Mouse (Mus musculus): Measurements from ENCODE around the gene Wdr76.
"Not testable (repeated sequence)": the region's sequence is repeated elsewhere in the genome, so short reads cannot be mapped to it uniquely, and the experiment has no call there.

The Wdr76 gene

DNA sequence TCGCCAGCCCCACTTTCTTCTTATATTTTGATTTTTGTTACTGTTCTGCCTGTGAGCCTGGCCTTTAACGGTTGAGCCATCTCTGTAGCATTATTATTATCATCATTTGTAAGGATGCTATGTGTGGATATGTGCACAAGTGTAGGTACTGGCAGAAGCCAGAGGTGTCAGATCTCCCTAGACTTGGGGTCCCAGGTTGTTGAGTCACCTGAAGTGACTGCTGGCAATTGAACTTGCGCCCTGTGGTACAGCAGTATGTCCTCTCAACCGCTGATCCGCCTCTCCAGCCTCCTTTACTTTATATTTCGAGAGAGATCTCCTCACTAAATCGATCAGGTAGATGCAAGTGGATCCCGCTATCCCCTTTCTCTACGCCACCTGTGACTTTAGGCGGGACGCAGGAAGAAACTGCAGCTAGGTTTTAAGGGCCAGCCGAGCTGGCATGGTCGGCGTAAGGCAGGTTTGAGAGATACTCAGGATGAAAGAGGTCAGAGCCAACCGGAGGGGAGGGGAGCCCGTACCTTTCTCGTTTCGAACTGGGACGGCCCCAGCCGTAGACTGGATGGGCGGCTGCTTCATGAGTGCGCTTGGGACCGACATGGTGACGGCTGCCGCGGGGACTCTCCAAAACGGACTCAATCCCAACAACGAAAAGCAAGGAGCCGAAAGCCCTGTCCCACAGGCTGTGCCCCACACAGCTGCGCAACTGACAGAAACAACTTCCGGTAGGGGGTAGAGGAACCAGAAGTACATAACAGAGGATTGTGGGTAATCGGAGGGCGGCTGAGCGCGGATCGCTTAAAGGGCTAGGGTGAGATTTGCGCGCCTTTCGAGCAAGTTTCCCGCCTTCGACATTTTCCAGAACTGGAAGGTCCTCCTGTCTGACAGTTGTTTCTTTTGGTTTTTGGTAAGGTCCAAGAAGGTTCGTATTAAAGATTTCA is at the start of gene Wdr76, which contains the start of gene Mfap1a:
Wdr76 (plus strand) TSS at position 782 of the 941 bp plus-strand sequence.
Mfap1a (minus strand) TSS at position 724 of the 941 bp plus-strand sequence.
- peak; percentile 86 to 87 for DNase-seq (ENCODE audit: low spot score in 2 of 2)

DNA sequence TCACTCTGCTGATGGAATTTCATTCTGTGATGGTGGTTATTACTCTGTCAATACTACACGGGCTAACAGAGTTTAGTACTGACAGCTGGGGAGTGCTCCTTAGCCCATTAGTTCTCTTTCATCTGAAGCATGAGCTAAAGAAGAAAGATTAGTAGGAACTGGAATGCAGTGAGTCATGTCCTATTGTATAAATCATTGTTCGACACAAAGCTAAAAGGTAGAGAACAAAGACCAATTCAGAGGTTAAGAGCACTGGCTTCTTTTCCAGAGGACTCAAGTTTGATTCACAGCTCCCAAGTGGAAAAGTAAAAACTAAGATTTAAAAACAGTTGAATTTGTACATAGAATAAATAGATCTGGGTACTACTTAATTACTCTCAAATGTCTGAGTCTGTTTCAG is 46.5 kb upstream of the Wdr76 start:
- DNase-seq (ENCODE audit: low spot score in 2 of 2), result no peak

DNA sequence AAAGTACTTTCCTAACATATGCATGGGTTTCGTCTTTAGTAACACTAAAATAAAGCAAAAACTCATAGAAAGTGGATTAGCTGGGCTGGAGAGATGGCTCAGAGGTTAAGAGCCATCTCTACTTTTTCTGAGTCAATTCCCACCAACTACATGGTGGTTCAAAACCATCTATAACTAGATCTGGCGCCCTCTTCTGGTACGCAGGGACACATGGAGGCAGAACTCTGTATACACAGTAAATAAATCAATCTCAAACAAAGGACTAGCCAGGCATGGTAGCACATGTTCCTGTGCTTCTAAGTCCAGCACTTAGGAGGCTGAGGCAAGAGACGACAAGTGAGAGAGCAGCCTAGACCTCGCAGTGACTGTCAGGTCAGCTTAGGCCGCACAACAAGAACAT is 37.5 kb upstream of the Wdr76 start:
- DNase-seq (ENCODE audit: low spot score in 2 of 2), result not testable (repeated sequence)

DNA sequence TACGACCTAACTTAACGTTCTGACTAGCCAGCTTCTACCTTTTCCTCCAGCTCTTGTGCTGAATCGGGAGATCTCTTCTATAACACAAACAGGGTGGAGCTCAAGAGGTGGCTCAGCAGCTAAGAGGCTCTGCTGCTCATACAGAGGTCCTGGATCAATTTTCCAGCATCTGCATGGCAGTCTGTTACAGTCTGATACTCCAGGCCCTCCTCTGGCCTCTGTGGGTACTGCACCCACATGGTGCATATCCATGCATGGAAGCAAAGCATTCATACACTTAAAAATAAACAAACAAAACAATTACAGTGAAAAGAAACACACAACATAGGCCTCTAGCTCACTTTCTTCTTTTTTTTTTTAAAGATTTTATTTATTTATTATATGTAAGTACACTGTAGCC is 33.7 kb upstream of the Wdr76 start:
- DNase-seq (ENCODE audit: low spot score in 2 of 2), result not testable (repeated sequence)

DNA sequence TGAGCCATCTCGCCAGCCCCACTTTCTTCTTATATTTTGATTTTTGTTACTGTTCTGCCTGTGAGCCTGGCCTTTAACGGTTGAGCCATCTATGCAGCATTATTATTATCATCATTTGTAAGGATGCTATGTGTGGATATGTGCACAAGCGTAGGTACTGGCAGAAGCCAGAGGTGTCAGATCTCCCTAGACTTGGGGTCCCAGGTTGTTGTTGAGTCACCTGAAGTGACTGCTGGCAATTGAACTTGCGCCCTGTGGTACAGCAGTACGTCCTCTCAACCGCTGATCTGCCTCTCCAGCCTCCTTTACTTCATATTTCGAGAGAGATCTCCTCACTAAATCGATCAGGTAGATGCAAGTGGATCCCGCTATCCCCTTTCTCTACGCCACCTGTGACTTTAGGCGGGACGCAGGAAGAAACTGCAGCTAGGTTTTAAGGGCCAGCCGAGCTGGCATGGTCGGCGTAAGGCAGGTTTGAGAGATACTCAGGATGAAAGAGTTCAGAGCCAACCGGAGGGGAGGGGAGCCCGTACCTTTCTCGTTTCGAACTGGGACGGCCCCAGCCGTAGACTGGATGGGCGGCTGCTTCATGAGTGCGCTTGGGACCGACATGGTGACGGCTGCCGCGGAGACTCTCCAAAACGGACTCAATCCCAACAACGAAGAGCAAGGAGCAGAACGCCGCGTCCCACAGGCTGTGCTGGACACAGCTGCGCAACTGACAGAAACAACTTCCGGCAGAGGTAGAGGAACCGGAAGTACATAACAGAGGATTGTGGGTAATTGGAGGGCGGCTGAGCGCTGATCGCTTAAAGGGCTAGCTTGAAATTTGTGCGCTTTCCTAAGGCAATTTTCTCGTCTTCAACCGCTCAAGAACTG is 33.0 kb upstream of the Wdr76 start, which contains the start of gene Mfap1b:
Mfap1b (minus strand) TSS at position 767 of the 879 bp plus-strand sequence.
- DNase-seq (ENCODE audit: low spot score in 2 of 2), result peak; percentile 80 to 91

DNA sequence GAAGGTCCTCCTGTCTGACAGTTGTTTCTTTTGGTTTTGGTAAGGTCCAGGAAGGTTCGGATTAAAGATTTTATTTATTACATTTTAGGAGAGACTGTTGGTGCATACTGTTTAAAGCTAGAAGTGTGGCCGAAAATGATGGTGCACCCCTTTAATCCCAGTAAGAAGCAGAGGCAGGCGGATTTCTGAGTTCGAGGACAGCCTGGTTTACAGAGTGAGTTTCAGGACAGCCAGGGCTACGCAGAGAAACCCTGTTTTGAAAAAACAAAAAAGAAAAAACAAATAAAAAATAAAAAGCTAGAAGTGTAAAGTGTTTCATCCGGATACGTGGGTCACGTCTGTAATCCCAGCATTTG is 32.4 kb upstream of the Wdr76 start:
- DNase-seq (ENCODE audit: low spot score in 2 of 2), result no peak

DNA sequence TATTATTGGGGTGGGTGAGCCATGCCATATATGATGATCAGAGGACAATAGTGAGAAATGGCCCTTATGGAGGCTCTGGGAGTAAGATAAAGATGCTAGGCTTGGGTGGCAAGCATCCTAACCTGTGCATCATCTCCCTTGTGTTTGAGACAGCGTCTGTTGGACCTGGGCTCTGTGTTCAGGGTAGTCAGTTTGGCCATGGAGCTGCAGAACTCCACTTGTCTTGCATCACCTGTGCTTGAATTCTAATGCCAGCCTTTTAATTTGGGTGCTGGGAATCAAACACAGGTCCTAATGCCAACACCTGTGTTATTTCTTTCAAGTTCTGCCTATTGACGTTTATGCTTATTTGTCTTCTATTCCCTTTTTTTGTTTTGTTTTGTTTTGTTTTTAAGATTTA is 31.2 kb upstream of the Wdr76 start:
- DNase-seq (ENCODE audit: low spot score in 2 of 2), result not testable (repeated sequence)

DNA sequence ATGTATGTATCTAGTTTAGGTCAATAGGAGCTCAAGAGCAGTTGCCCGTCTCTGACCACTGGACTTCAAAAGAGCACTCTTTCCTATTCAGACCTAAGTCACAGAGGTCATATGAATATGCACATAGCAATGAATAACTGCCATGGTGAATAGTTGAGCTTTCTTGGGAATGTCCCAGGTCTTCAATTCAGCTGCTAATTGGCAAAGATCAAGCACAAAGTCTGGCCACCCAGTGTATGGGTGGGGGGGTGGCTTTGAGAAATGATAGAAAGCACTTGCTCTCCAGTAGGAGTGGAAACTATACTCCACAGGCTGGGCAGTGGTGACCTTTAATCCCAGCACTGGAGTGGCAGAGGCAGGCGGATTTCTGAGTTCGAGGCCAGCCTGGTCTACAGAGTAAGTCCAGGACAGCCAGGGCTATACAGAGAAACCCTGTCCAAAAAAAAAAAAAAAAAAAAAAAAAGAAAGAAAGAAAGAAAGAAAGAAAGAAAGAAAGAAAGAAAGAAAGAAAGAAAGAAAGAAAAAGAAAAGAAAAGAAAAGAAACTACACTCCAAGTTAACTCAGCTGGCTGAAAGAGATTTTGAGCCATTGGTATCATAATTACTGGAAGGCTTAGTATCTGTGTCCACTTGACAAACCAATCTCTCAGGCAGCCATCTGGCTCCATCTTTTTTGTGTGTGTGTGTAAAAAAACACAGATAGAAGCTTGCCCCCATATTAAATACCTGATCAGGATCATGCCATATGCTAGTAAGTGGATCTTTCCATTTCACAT is 28.8 kb upstream of the Wdr76 start:
- DNase-seq (ENCODE audit: low spot score in 2 of 2), result no peak

DNA sequence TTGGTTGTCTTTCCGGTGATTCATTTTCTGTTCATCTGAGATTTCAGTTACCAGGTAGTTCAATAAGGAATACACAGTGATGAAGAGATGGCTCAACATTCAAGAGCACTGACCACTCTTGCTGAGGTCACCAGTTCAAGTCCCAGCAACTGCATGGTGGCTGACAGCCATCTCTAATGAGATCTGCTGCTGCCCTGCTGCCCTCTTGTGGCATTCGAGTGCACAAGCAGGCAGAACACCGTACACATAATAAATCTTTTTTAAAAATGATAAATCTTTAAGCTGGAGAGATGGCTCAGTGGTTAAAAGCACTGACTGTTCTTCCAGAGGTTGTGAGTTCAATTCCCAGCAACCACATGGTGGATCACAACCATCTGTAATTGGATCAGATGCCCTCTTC is 26.0 kb upstream of the Wdr76 start:
- no peak for DNase-seq (ENCODE audit: low spot score in 2 of 2)

DNA sequence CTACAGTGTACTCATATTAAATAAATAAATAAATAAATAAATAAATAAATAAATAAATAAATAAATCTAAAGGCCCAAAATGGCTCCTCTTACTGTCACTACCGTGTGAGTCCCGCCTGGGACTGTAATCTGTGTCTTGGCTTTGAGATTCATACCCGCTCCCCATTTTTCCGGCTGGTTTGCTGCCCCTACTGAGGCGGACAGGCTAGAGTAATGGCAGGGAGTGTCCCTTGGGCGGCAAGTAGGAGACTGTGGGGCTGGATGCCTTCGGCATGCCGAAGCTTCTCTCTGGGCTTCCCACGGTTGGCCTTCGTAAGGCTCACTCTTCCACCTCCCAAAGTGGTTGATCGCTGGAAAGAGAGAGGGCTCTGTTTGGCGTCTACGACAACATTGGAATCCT is 25.6 kb upstream of the Wdr76 start:
- not testable (repeated sequence) for DNase-seq (ENCODE audit: low spot score in 2 of 2)

DNA sequence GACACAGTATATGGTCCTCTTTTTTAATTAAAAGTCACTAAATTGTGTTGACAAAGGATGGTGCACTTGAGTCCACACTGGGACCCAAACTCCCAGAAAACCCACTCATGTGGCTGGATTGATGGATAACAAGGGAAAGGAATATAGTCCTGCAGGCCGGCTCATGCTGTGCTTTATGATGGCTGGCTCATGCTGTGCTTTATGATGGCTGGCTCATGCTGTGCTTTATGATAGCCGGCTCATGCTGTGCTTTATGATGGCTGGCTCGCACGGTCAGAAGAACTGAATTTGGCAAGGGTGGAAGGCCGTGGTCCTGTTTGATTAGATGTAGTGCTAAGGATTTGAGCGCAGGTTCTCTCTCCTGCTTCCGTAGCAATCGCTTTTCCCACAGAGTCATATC is 22.9 kb upstream of the Wdr76 start:
- DNase-seq (ENCODE audit: low spot score in 2 of 2), result no peak

DNA sequence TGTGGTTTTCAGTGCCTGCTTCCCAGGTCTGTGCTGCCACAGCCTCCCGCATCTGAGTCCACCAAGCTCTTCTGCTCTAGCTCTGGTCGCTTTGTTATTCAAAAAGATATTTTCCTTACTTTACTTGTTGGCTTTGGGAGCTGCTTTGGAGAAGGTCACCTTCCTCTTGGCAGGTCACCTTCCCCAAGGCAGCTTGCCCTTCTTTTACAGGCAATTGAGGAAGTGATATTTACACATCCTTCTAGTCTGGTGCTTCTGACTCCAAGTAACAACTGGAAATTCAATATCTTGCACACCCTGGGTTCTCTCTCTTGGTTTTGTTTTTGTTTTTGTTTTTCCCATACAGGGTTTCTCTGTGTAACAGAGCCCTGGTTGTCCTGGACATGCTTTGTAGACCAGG is 22.1 kb upstream of the Wdr76 start:
- DNase-seq (ENCODE audit: low spot score in 2 of 2), result not testable (repeated sequence)

DNA sequence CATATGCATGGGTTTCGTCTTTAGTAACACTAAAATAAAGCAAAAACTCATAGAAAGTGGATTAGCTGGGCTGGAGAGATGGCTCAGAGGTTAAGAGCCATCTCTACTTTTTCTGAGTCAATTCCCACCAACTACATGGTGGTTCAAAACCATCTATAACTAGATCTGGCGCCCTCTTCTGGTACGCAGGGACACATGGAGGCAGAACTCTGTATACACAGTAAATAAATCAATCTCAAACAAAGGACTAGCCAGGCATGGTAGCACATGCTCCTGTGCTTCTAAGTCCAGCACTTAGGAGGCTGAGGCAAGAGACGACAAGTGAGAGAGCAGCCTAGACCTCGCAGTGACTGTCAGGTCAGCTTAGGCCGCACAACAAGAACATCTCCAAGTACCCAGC is 5.0 kb upstream of the Wdr76 start:
- DNase-seq (ENCODE audit: low spot score in 2 of 2), result not testable (repeated sequence)

DNA sequence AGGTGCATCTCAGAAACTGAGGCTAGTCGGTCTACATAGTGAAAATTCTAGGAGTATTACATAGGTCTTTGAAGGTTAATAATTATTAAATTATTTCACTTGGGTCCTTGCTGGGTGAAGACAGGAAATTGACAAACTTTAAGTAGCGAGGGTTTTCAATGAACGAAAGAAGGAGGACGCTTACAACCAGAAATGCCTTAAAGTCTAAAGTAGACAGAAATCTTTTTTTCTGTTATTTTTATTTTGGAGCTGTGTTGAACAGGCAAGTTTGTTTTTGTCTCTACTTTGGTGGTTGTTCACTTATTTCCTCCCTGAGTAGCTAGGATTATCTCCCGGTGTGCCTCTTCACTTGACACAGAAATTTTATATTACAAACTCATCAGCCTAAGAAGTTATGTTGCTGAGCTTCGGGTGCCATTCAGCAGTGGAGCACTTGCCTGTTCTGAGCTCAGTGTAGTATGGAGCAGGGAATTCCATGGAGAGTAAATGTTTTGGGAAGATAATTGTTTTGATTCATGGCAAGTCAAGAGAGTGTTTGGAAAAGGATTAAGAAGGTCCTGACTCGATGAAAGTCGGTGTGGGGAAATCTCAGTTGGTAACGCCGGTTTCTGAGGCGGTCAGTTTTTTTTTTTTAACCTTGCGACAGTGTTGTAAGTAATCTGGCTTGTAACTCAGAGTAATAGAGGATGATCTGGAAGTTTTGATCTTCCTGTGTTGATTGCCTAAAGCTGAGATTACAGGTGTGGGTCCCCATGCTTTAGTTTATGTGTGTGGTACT is 839 bp downstream of the Wdr76 start:
- no peak for DNase-seq (ENCODE audit: low spot score in 2 of 2)

DNA sequence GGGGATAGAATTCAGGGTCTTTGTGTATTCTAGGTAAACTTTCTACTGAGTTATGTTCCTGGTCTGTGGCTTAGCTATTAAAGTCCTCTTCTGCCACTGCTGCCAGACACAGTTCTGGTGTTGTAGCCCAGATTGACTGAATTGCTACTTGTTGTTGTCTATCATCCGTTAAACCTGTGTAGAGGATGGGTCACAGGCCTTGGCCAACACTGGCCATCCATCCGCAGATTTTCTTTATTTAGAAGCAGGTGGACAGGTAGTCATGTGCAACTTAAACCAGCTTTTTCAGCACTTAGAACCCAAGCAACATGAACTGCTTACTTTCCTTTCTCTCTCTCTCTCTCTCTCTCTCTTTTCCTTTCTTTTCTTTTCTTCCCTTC is 1.4 kb downstream of the Wdr76 start:
- DNase-seq (ENCODE audit: low spot score in 2 of 2), result no peak

DNA sequence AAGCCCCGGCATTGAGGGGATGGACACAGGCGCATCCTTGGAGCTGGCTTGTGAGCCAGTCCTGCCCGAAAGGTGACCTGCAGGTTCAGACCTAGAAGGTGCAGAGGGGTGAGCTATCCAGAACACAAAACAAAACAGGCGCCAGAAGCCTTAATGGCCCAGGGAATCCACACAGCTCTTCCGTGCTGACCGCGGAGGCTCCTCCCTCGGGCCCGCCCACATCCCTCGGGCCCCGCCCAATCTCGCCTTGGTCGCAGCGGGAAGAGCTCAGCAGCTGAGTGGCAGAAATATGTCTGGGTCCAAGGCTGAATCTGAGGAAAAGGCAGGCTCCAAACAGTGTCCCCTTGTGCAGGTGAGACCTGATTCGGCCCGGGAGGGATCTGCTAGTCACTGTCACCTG is 3.1 kb downstream of the Wdr76 start:
- peak; percentile 37 to 44 for DNase-seq (ENCODE audit: low spot score in 2 of 2)

DNA sequence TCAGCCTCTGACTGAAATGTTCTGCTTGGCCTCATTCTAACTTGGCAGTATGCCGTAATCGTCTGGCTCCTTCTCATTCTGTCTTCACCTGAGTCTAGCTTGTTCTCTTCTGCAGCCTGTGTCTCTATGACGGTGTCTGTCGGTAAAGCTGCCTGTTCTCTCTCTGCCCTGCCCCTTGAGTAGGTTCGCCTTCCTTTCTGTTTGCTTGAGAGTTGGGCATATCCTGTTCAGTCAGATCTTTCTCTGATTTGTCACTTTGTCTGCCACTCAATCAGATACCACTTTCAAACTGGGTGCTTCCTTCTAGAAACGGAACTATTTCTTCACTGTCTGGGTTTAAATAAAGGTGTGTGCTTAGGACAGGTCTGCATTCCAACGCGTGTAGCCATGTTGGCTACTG is 4.9 kb downstream of the Wdr76 start:
- no peak for DNase-seq (ENCODE audit: low spot score in 2 of 2)

DNA sequence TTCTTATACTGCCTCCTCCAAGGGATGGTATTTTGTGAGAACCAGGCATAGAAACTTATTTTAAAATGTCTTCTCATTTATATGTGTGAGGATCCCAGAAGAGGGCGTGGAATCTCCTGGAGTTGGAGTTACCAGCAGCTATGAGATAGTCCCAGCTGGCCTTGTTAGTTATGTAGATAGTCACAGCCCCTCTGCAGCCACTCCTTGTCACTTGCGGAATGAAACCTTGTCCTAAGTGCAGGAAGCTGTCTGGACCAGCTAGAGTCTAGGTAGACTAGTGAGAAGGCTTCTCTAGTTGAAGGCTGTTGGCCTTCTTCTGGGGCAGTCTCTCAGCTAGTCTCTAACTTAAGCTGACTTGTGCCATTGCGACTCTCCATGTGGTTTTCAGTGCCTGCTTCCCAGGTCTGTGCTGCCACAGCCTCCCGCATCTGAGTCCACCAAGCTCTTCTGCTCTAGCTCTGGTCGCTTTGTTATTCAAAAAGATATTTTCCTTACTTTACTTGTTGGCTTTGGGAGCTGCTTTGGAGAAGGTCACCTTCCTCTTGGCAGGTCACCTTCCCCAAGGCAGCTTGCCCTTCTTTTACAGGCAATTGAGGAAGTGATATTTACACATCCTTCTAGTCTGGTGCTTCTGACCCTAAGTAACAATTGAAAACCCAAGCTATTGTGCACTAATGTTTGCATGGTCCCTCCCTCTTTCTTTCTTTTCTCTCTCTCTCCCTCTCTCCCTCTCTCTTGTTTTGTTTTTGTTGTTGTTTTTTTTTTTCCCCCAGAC is 6.7 kb downstream of the Wdr76 start:
- DNase-seq (ENCODE audit: low spot score in 2 of 2), result not testable (repeated sequence)

DNA sequence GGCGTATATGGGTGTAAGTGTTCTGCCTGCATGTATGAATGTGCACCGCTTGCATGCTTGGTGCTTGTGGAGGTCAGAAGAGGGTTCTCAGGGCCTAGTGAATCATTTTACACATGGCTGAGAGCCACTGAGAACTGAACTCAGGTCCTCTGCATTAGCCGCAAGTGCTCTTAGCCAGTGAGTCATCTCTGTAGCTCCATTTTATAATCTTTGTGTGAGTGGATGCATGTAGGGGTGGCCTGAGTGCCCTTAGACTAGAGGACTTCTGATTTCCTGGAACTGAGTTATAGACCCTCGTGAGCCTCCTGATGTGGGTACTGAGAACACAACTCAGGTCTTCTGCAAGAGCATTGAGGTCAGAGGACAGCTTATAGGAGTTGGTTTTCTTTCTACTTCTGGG is 7.7 kb downstream of the Wdr76 start:
- DNase-seq (ENCODE audit: low spot score in 2 of 2), result no peak

DNA sequence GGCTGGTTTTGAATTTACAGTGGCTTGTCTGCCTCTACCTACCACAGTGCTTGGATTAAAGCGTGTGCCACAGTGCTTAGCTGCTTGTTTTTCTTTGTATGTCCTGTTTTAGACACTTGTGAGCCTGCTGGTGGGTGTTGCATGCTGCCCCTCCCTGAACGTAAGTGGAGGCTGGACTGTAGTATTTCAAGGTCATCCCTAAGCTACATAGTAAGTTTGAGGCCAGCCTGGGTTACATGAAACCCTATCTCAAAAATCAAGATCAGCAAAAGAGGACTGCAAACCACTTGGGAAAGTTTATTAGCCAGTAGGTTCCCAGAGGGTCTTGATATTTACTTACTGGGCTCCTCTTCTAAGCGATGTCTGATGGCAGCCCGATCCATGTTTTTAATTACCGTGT is 11.6 kb downstream of the Wdr76 start:
- DNase-seq (ENCODE audit: low spot score in 2 of 2), result no peak
